Mouse (Mus musculus) MEL (cell line): ENCODE results near the gene Aldh16a1. TPM values are rescaled to one million over a fixed set of nuclear protein-coding genes. Genes with fewer than 3 reads are reported as not detected.

Experiments used
- DNase-seq: peaks from one replicate; pipeline ENCODE4 v3.0.0; 2011; ENCODE audit warnings: low read depth, low spot score
- H3K27ac ChIP-seq: 2 replicates; pipeline ENCODE4 v1.5.1; 2012; ENCODE audit warnings: low read depth, mild to moderate bottlenecking, control low read depth, low read length, moderate library complexity; ENCODE audit not compliant: control insufficient read depth
- H3K27me3 ChIP-seq, 2 experiments: fragments of 150-350 bp in 1 of 2; sonication (generic) in 1 of 2; 2 replicates each; pipeline ENCODE4 v1.6.1; 2012; ENCODE audit warnings: low read length in 2 of 2, mild to moderate bottlenecking in 2 of 2, improper control_type of control experiment in 1 of 2, moderate library complexity in 1 of 2; ENCODE audit not compliant: insufficient read depth in 2 of 2, control insufficient read depth in 1 of 2
- H3K36me3 ChIP-seq, 2 experiments: 2 replicates each; pipeline ENCODE4 v1.6.1; 2012 to 2014; ENCODE audit warnings: low read length in 2 of 2, improper control_type of control experiment in 1 of 2, inconsistent platforms in 1 of 2, mild to moderate bottlenecking in 1 of 2; ENCODE audit not compliant: insufficient read depth in 2 of 2, control insufficient read depth in 1 of 2
- H3K4me1 ChIP-seq, 2 experiments: fragments of 150-350 bp in 1 of 2; sonication (generic) in 1 of 2; 2 replicates each; pipeline ENCODE4 v1.6.1; 2012; ENCODE audit warnings: low read length in 2 of 2, improper control_type of control experiment in 1 of 2, mild to moderate bottlenecking in 1 of 2; ENCODE audit not compliant: insufficient read depth in 2 of 2, control insufficient read depth in 1 of 2
- H3K4me3 ChIP-seq, 2 experiments: fragments of 150-350 bp in 1 of 2; sonication (generic) in 1 of 2; 2 replicates each; pipeline ENCODE4 v1.5.1; 2012; ENCODE audit warnings: low read depth in 2 of 2, low read length in 2 of 2, mild to moderate bottlenecking in 2 of 2, moderate library complexity in 2 of 2, control low read depth in 1 of 2, improper control_type of control experiment in 1 of 2; ENCODE audit not compliant: control insufficient read depth in 1 of 2, insufficient read depth in 1 of 2
- H3K79me2 ChIP-seq: 2 replicates; pipeline ENCODE4 v1.6.1; 2012; ENCODE audit warnings: mild to moderate bottlenecking, low read length, moderate library complexity; ENCODE audit not compliant: control insufficient read depth, poor library complexity, insufficient read depth
- H3K9ac ChIP-seq: 2 replicates; pipeline ENCODE4 v1.6.1; 2012; ENCODE audit warnings: low read depth, mild to moderate bottlenecking, control low read depth, low read length, moderate library complexity; ENCODE audit not compliant: control insufficient read depth, poor library complexity, severe bottlenecking
- H3K9me3 ChIP-seq: fragments of 150-350 bp; sonication (generic); replicated peaks from 2 replicates; pipeline ENCODE4 v1.6.1; 2012; ENCODE audit warnings: mild to moderate bottlenecking, low read length, improper control_type of control experiment, moderate library complexity; ENCODE audit not compliant: insufficient read depth
- BHLHE40 ChIP-seq: IDR thresholded peaks from 2 replicates; pipeline ENCODE4 v1.6.1; 2012; ENCODE audit warnings: low read depth, mild to moderate bottlenecking, inconsistent platforms, low read length, improper control_type of control experiment, borderline replicate concordance
- CHD1 ChIP-seq: IDR thresholded peaks from 2 replicates; pipeline ENCODE4 v1.6.1; 2012; ENCODE audit warnings: low read depth, mild to moderate bottlenecking, inconsistent platforms, low read length, improper control_type of control experiment
- E2F4 ChIP-seq: IDR thresholded peaks from 2 replicates; pipeline ENCODE4 v1.6.1; 2011; ENCODE audit warnings: low read depth, low read length, improper control_type of control experiment, borderline replicate concordance
- ELF1 ChIP-seq: IDR thresholded peaks from 2 replicates; pipeline ENCODE4 v1.6.1; 2014; ENCODE audit warnings: low read depth, mild to moderate bottlenecking, inconsistent platforms, low read length, improper control_type of control experiment, moderate library complexity
- EP300 ChIP-seq, 2 experiments: IDR thresholded peaks; 2 replicates each; pipeline ENCODE4 v1.6.1; 2011; ENCODE audit warnings: improper control_type of control experiment in 2 of 2, low read length in 2 of 2, low read depth in 1 of 2, mild to moderate bottlenecking in 1 of 2
- ETS1 ChIP-seq: IDR thresholded peaks from 2 replicates; pipeline ENCODE4 v1.6.1; 2012; ENCODE audit warnings: low read depth, mild to moderate bottlenecking, inconsistent platforms, low read length, improper control_type of control experiment, moderate library complexity
- GABPA ChIP-seq: IDR thresholded peaks from 2 replicates; pipeline ENCODE4 v1.6.1; 2012; ENCODE audit warnings: low read depth, mild to moderate bottlenecking, inconsistent platforms, low read length, improper control_type of control experiment, moderate library complexity
- GATA1 ChIP-seq: IDR thresholded peaks from 2 replicates; pipeline ENCODE4 v1.6.1; 2011; ENCODE audit warnings: low read depth, low read length, improper control_type of control experiment
- JUND ChIP-seq: IDR thresholded peaks from 2 replicates; pipeline ENCODE4 v1.6.1; 2011; ENCODE audit warnings: low read depth, mild to moderate bottlenecking, improper control_type of control experiment, low read length
- MAX ChIP-seq: IDR thresholded peaks from 2 replicates; pipeline ENCODE4 v1.6.1; 2011; ENCODE audit warnings: low read length, improper control_type of control experiment
- MAZ ChIP-seq: IDR thresholded peaks from 2 replicates; pipeline ENCODE4 v1.6.1; 2012; ENCODE audit warnings: low read depth, mild to moderate bottlenecking, inconsistent platforms, low read length, improper control_type of control experiment
- MYB ChIP-seq: IDR thresholded peaks from 2 replicates; pipeline ENCODE4 v1.6.1; 2011; ENCODE audit warnings: mild to moderate bottlenecking, low read depth, low read length, improper control_type of control experiment
- MYC ChIP-seq: IDR thresholded peaks from 2 replicates; pipeline ENCODE4 v1.6.1; 2011; ENCODE audit warnings: low read depth, mild to moderate bottlenecking, low read length, improper control_type of control experiment, moderate library complexity
- NRF1 ChIP-seq: IDR thresholded peaks from 2 replicates; pipeline ENCODE4 v1.6.1; 2014; ENCODE audit warnings: low read depth, mild to moderate bottlenecking, inconsistent platforms, low read length, improper control_type of control experiment, moderate library complexity; ENCODE audit not compliant: poor library complexity, insufficient read depth, severe bottlenecking
- POLR2A ChIP-seq, 2 experiments: IDR thresholded peaks; 2 replicates each; pipeline ENCODE4 v1.6.1; 2011 to 2012; ENCODE audit warnings: low read length in 2 of 2, mild to moderate bottlenecking in 2 of 2, control low read depth in 1 of 2, improper control_type of control experiment in 1 of 2, low read depth in 1 of 2, moderate library complexity in 1 of 2; ENCODE audit not compliant: control insufficient read depth in 1 of 2, insufficient read depth in 1 of 2, poor library complexity in 1 of 2
- RCOR1 ChIP-seq: IDR thresholded peaks from 2 replicates; pipeline ENCODE4 v1.6.1; 2012; ENCODE audit warnings: low read depth, mild to moderate bottlenecking, inconsistent platforms, low read length, improper control_type of control experiment
- SIN3A ChIP-seq: IDR thresholded peaks from 2 replicates; pipeline ENCODE4 v1.6.1; 2012; ENCODE audit warnings: low read length, improper control_type of control experiment, inconsistent platforms
- SMC3 ChIP-seq: IDR thresholded peaks from 2 replicates; pipeline ENCODE4 v1.6.1; 2011; ENCODE audit warnings: low read depth, low read length, improper control_type of control experiment
- TAL1 ChIP-seq: IDR thresholded peaks from 2 replicates; pipeline ENCODE4 v1.6.1; 2012; ENCODE audit warnings: mild to moderate bottlenecking, inconsistent platforms, low read length, moderate library complexity, mixed read lengths
- TCF12 ChIP-seq: IDR thresholded peaks from 2 replicates; pipeline ENCODE4 v1.6.1; 2014; ENCODE audit warnings: low read depth, mild to moderate bottlenecking, inconsistent platforms, low read length, improper control_type of control experiment, moderate library complexity
- UBTF ChIP-seq: IDR thresholded peaks from 2 replicates; pipeline ENCODE4 v1.6.1; 2012; ENCODE audit warnings: low read depth, mild to moderate bottlenecking, inconsistent platforms, low read length, improper control_type of control experiment, moderate library complexity, borderline replicate concordance; ENCODE audit not compliant: insufficient read depth
- USF2 ChIP-seq, 2 experiments: IDR thresholded peaks; 2 replicates each; pipeline ENCODE4 v1.6.1; 2011 to 2012; ENCODE audit warnings: improper control_type of control experiment in 2 of 2, low read length in 2 of 2, borderline replicate concordance in 1 of 2, inconsistent platforms in 1 of 2, low read depth in 1 of 2, mild to moderate bottlenecking in 1 of 2; ENCODE audit not compliant: insufficient read depth in 1 of 2
- ZKSCAN1 ChIP-seq: IDR thresholded peaks from 2 replicates; pipeline ENCODE4 v1.6.1; 2012; ENCODE audit warnings: low read depth, mild to moderate bottlenecking, inconsistent platforms, low read length, improper control_type of control experiment, moderate library complexity
- ZMIZ1 ChIP-seq: IDR thresholded peaks from 2 replicates; pipeline ENCODE4 v1.6.1; 2012; ENCODE audit warnings: low read depth, mild to moderate bottlenecking, inconsistent platforms, low read length, improper control_type of control experiment, moderate library complexity
- polyA plus RNA-seq, 2 experiments: library from polyadenylated mRNA; stranded (reverse) in 1 of 2; unstranded in 1 of 2; fragments of >175 nt in 1 of 2; fragments of >200 nt in 1 of 2; gene quantifications; 2 replicates each; pipeline versions ENCODE4 v1.2.1 to v1.2.4; 2012; ENCODE audit warnings: low replicate concordance in 2 of 2, low read depth in 1 of 2; ENCODE audit not compliant: insufficient read length in 2 of 2, insufficient read depth in 1 of 2, missing spikeins in 1 of 2
- total RNA-seq: library from RNA; depleted of rRNA; stranded (reverse); fragments of 300-350 nt; gene quantifications from 2 replicates; pipeline ENCODE4 v1.2.3, GENCODE M21; 2012

Gene Aldh16a1
- total and polyA plus RNA-seq, 3 experiments, result 33.9 to 61.6 TPM; not detected in 1

- Histone ChIP-seq H3K27ac (no peak overlapping the region), H3K4me3 (no peak overlapping the region), H3K36me3 (peaks cover 0 to 5% of the 10 kb centered on the region in 2 experiments; a peak in 2 of 4 replicates), H3K27me3 (no peaks in the 10 kb centered on the region), H3K9ac (no peak overlapping the region), H3K79me2 (no peaks in the 10 kb centered on the region), H3K4me1 (peaks cover 5 to 22% of the 10 kb centered on the region in 2 experiments), H3K9me3 (no peaks in the 10 kb centered on the region)
- TF ChIP-seq BHLHE40, result no peak
- no peak for TF ChIP-seq MYB
- no peak for TF ChIP-seq UBTF
- TF ChIP-seq POLR2A (IDR thresholded peaks at IDR 0.05; ENCODE audit: control insufficient read depth in 1 of 2, insufficient read depth in 1 of 2, low read depth in 1 of 2, low read length in 2 of 2, poor library complexity in 1 of 2), result no peak
- no peak for TF ChIP-seq SMC3
- TF ChIP-seq MAZ, result no peak
- no peak for TF ChIP-seq MYC
- TF ChIP-seq ETS1, result no peak
- TF ChIP-seq ELF1, result no peak
- TF ChIP-seq GATA1, result peak; percentile 66
- no peak for TF ChIP-seq GABPA
- no peak for TF ChIP-seq E2F4
- TF ChIP-seq JUND, result no peak
- TF ChIP-seq RCOR1, result 0 out of 2 replicates have a peak, but pooled peaks have one; percentile 16
- no peak for TF ChIP-seq TAL1
- peak in 1 of 2 experiments; percentile 22; a peak in 1 of 4 replicates for TF ChIP-seq EP300 (IDR thresholded peaks at IDR 0.05; ENCODE audit: low read depth in 1 of 2, low read length in 2 of 2)
- TF ChIP-seq TCF12, result peak; percentile 42; the same call in 1 of the 2 replicates
- TF ChIP-seq MAX, result 0 out of 2 replicates have a peak, but pooled peaks have one; percentile 28
- no peak for TF ChIP-seq SIN3A
- TF ChIP-seq ZMIZ1, result no peak
- TF ChIP-seq ZKSCAN1, result no peak
- no peak for DNase-seq
These were observed 40.9 kb downstream of the Aldh16a1 start for GRCm38 (mm10) chr7:45113476-45113875.

DNA sequence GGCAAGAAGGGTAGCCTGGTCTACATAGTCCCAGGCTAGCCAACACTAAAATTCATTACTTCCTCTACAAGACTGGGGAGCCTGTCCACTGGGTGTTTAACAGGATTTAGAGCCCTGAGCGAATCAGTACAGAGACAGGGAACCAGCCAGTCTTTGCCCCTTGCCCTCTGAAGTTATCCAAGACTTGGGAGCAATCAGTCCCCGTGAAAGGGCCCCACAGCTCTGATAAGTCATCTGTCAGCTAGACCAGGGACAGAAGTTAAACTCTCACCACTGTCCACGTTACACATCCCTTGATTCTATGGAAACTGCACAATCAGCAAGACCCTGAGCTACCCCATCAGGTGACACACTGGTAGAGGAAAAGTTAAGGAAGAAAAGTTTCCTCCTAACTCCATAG lies 41.9 kb downstream of the Aldh16a1 start:
- Histone ChIP-seq H3K36me3 (peaks cover 0 to 5% of the 10 kb centered on the region in 2 experiments; a peak in 2 of 4 replicates), H3K79me2 (no peaks in the 10 kb centered on the region), H3K27ac (no peak overlapping the region), H3K4me3 (no peak overlapping the region), H3K9me3 (no peaks in the 10 kb centered on the region), H3K9ac (no peak overlapping the region), H3K27me3 (no peaks in the 10 kb centered on the region), H3K4me1 (peaks cover 5 to 22% of the 10 kb centered on the region in 2 experiments)
- DNase-seq, result no peak
- TF ChIP-seq USF2 (IDR thresholded peaks at IDR 0.05; ENCODE audit: borderline replicate concordance in 1 of 2, insufficient read depth in 1 of 2, low read depth in 1 of 2, low read length in 2 of 2), result no peak
- TF ChIP-seq CHD1, result no peak
- no peak for TF ChIP-seq NRF1
- TF ChIP-seq TAL1, result no peak
